In the genomic region with DNA sequence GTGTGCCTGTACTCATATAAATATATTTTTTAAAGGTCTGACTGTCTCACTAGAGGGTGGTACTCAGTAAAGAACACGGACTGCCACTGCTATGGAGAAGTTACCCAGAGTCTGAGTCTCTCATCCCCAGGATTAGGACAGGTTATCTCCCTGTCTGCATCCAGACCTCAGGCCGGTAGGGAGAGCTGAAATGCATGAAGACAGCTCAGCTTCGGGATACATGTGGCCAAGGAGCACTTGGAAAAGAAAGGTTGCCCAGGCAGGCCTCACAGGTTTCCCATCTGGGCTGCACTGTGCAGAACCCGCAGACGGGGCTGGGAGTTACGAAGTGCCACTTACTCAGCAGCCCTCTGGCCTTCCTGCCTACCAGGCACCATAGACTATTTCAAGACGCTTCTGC, we compare ENCODE assay signal across 26 mouse cellular contexts. TPM values are rescaled to one million over a fixed set of nuclear protein-coding genes. Genes with fewer than 3 reads are reported as not detected.
DNase-seq lines count a peak whose midpoint lies in the region; ATAC-seq and TF ChIP-seq lines count a peak whose summit lies in the region.
"Had no signal": no experiment of that assay in that cellular context is flagged by ENCODE, and none has a peak within 500 bp of the region (broad histone marks: within the 10 kb centered on the region; RNA-seq: fewer than 3 reads in every experiment).

No protein-coding gene starts in this region.

- no peak for DNase-seq in forebrain, embryonic 14.5 days (ENCODE audit: low spot score)
- no peak for DNase-seq in kidney, postnatal 0 days (ENCODE audit: low spot score)
- no peak for DNase-seq in kidney, adult 18-20 months
- DNase-seq in neural tube, embryonic 10.5 days (ENCODE audit: extremely low spot score, low spot score): no peak
- DNase-seq: adrenal gland, adult 2 months; adrenal gland, postnatal 14 days; cerebellum, adult 11 months; cerebellum, adult 2 months; cerebellum, adult 9-11 months; cerebellum, postnatal 25 days; gastrocnemius, postnatal 10 days; gastrocnemius, postnatal 36 days; heart, adult 2 months; heart, postnatal 14 days; heart, postnatal 4 days had no signal

- H3K27me3 ChIP-seq in forebrain, embryonic 13.5 days: no peaks in the 10 kb centered on the region
- no peaks in the 10 kb centered on the region for H3K27me3 ChIP-seq in forebrain, embryonic 14.5 days (replicated peaks; ENCODE audit: control insufficient read depth, insufficient read depth, low read length)
- H3K27me3 ChIP-seq in kidney, postnatal 0 days (ENCODE audit: insufficient read depth, low read length): no peaks in the 10 kb centered on the region
- H3K27me3 ChIP-seq in neural tube, embryonic 15.5 days (replicated peaks): no peaks in the 10 kb centered on the region
- H3K27me3 ChIP-seq: embryonic facial prominence, embryonic 12.5 days; embryonic facial prominence, embryonic 15.5 days; hindbrain, embryonic 12.5 days; hindbrain, embryonic 15.5 days; intestine, embryonic 15.5 days had no signal

- H3K4me1 ChIP-seq in forebrain, embryonic 13.5 days: peaks cover 10% of the 10 kb centered on the region
- peaks cover 10% of the 10 kb centered on the region for H3K4me1 ChIP-seq in forebrain, embryonic 14.5 days (ENCODE audit: control insufficient read depth, insufficient read depth, low read length)
- 0 out of 2 replicates have a peak, but pooled peaks cover 4% of the 10 kb centered on the region for H3K4me1 ChIP-seq in kidney, postnatal 0 days (replicated peaks; ENCODE audit: insufficient read depth, low read length)
- peaks cover 11% of the 10 kb centered on the region for H3K4me1 ChIP-seq in neural tube, embryonic 15.5 days

- peaks cover 72% of the 10 kb centered on the region for H3K36me3 ChIP-seq in forebrain, embryonic 13.5 days (ENCODE audit: poor library complexity, severe bottlenecking)
- peaks cover 52% of the 10 kb centered on the region for H3K36me3 ChIP-seq in forebrain, embryonic 14.5 days (ENCODE audit: control insufficient read depth, insufficient read depth, low read length)
- peaks cover 39% of the 10 kb centered on the region for H3K36me3 ChIP-seq in kidney, postnatal 0 days (ENCODE audit: insufficient read depth, low read length)
- peaks cover 57% of the 10 kb centered on the region for H3K36me3 ChIP-seq in neural tube, embryonic 15.5 days

- no peak overlapping the region for H3K27ac ChIP-seq in forebrain, embryonic 13.5 days
- no peak overlapping the region for H3K27ac ChIP-seq in forebrain, embryonic 14.5 days (ENCODE audit: low read depth, low read length)
- no peak overlapping the region for H3K27ac ChIP-seq in kidney, postnatal 0 days
- H3K27ac ChIP-seq in neural tube, embryonic 15.5 days (replicated peaks): peak overlapping the region; percentile 2; the same call in 1 of the 2 replicates
- H3K27ac ChIP-seq: embryonic facial prominence, embryonic 12.5 days; embryonic facial prominence, embryonic 15.5 days; forebrain, embryonic 12.5 days; heart, adult 2 months; heart, embryonic 10.5 days; heart, embryonic 13.5 days; hindbrain, embryonic 12.5 days; hindbrain, embryonic 15.5 days; intestine, embryonic 15.5 days had no signal

- 0 out of 2 replicates have a peak, but pooled peaks have one; percentile 6 for TF ChIP-seq CTCF in kidney, postnatal 0 days (IDR thresholded peaks at IDR 0.05; ENCODE audit: low read depth)

- 0 out of 2 replicates have a peak overlapping the region, but pooled peaks have one; percentile 2 for H3K9ac ChIP-seq in forebrain, embryonic 13.5 days
- no peak overlapping the region for H3K9ac ChIP-seq in forebrain, embryonic 14.5 days (ENCODE audit: low read length)
- no peak overlapping the region for H3K9ac ChIP-seq in kidney, postnatal 0 days (ENCODE audit: low read depth, low read length)
- no peak overlapping the region for H3K9ac ChIP-seq in neural tube, embryonic 15.5 days (replicated peaks)
- H3K9ac ChIP-seq: embryonic facial prominence, embryonic 12.5 days; embryonic facial prominence, embryonic 15.5 days; forebrain, embryonic 12.5 days; heart, embryonic 13.5 days; hindbrain, embryonic 12.5 days; hindbrain, embryonic 15.5 days; intestine, embryonic 15.5 days had no signal

- no peak overlapping the region for H3K4me2 ChIP-seq in forebrain, embryonic 13.5 days
- H3K4me2 ChIP-seq in forebrain, embryonic 14.5 days (ENCODE audit: low read length): no peak overlapping the region
- no peak overlapping the region for H3K4me2 ChIP-seq in kidney, postnatal 0 days (ENCODE audit: low read length)
- no peak overlapping the region for H3K4me2 ChIP-seq in neural tube, embryonic 15.5 days
- H3K4me2 ChIP-seq: embryonic facial prominence, embryonic 12.5 days; embryonic facial prominence, embryonic 15.5 days; forebrain, embryonic 12.5 days; heart, embryonic 13.5 days; hindbrain, embryonic 12.5 days; hindbrain, embryonic 15.5 days; intestine, embryonic 15.5 days had no signal

- H3K9me3 ChIP-seq in forebrain, embryonic 13.5 days (replicated peaks): no peaks in the 10 kb centered on the region
- H3K9me3 ChIP-seq in forebrain, embryonic 14.5 days (replicated peaks; ENCODE audit: control insufficient read depth, low read length): no peaks in the 10 kb centered on the region
- no peaks in the 10 kb centered on the region for H3K9me3 ChIP-seq in kidney, postnatal 0 days (replicated peaks; ENCODE audit: low read length)
- H3K9me3 ChIP-seq in neural tube, embryonic 15.5 days (replicated peaks): no peaks in the 10 kb centered on the region
- H3K9me3 ChIP-seq: embryonic facial prominence, embryonic 12.5 days; embryonic facial prominence, embryonic 15.5 days; forebrain, embryonic 12.5 days; G1E; heart, embryonic 10.5 days; heart, embryonic 13.5 days; hindbrain, embryonic 12.5 days; hindbrain, embryonic 15.5 days; intestine, embryonic 15.5 days had no signal

- H3K4me3 ChIP-seq in forebrain, embryonic 13.5 days: no peak overlapping the region
- no peak overlapping the region for H3K4me3 ChIP-seq in forebrain, embryonic 14.5 days (ENCODE audit: low read depth, low read length)
- H3K4me3 ChIP-seq in kidney, postnatal 0 days (replicated peaks; ENCODE audit: low read depth, low read length): no peak overlapping the region
- H3K4me3 ChIP-seq in neural tube, embryonic 15.5 days (replicated peaks): no peak overlapping the region
- H3K4me3 ChIP-seq: embryonic facial prominence, embryonic 12.5 days; embryonic facial prominence, embryonic 15.5 days; forebrain, embryonic 12.5 days; heart, adult 2 months; heart, embryonic 10.5 days; heart, embryonic 13.5 days; hindbrain, embryonic 12.5 days; hindbrain, embryonic 15.5 days; intestine, embryonic 15.5 days had no signal

- WGBS in forebrain, embryonic 13.5 days: 80% methylated on average over 7 of the region's 7 CpGs
- 83% methylated on average over 7 of the region's 7 CpGs for WGBS in forebrain, embryonic 14.5 days
- 82% methylated on average over 7 of the region's 7 CpGs for WGBS in kidney, postnatal 0 days
- 78% methylated on average over 7 of the region's 7 CpGs for WGBS in neural tube, embryonic 15.5 days

- no peak for ATAC-seq in forebrain, embryonic 13.5 days
- ATAC-seq in forebrain, embryonic 14.5 days: no peak
- no peak for ATAC-seq in kidney, postnatal 0 days (replicated peaks; ENCODE audit: low FRiP score, low read depth)
- ATAC-seq in neural tube, embryonic 15.5 days (ENCODE audit: low FRiP score): no peak
- ATAC-seq: intestine, embryonic 15.5 days had no signal

RNA-seq across cellular contexts. Expression of a gene that starts 5.7 kb away (rescaled TPM):
- polyA plus RNA-seq in forebrain, embryonic 13.5 days (2015; fragmentation: Nextera tagmentation; extraction: Ambion mirVana): 4.5 and 5.0 TPM in 2 replicates
- 4.8 and 5.4 TPM in 2 replicates for polyA plus RNA-seq in forebrain, embryonic 14.5 days (2014; fragmentation: Nextera tagmentation; extraction: Ambion mirVana)
- polyA plus RNA-seq in kidney, postnatal 0 days (2015; fragmentation: Nextera tagmentation; extraction: Ambion mirVana): 4.6 and 5.5 TPM in 2 replicates
- polyA plus RNA-seq in neural tube, embryonic 15.5 days (2015; fragmentation: Nextera tagmentation; extraction: Ambion mirVana): 8.8 and 9.5 TPM in 2 replicates

RNA-seq across cellular contexts. Expression of a gene that starts 30.7 kb away (rescaled TPM):
- polyA plus RNA-seq in forebrain, embryonic 13.5 days (2015; fragmentation: Nextera tagmentation; extraction: Ambion mirVana): 50.5 and 61.8 TPM in 2 replicates
- 41.7 and 41.9 TPM in 2 replicates for polyA plus RNA-seq in forebrain, embryonic 14.5 days (2014; fragmentation: Nextera tagmentation; extraction: Ambion mirVana)
- 34.0 and 35.8 TPM in 2 replicates for polyA plus RNA-seq in kidney, postnatal 0 days (2015; fragmentation: Nextera tagmentation; extraction: Ambion mirVana)
- polyA plus RNA-seq in neural tube, embryonic 15.5 days (2015; fragmentation: Nextera tagmentation; extraction: Ambion mirVana): 26.7 and 32.2 TPM in 2 replicates

RNA-seq across cellular contexts. Expression of a gene that starts 41.9 kb away (rescaled TPM):
- 0.27 and 0.31 TPM in 2 replicates for polyA plus RNA-seq in forebrain, embryonic 13.5 days (2015; fragmentation: Nextera tagmentation; extraction: Ambion mirVana)
- 0.11 and 0.13 TPM in 2 replicates for polyA plus RNA-seq in forebrain, embryonic 14.5 days (2014; fragmentation: Nextera tagmentation; extraction: Ambion mirVana)
- polyA plus RNA-seq in kidney, postnatal 0 days (2015; fragmentation: Nextera tagmentation; extraction: Ambion mirVana): 0.15 TPM in 1 of 2 replicates, not detected in the other
- polyA plus RNA-seq in neural tube, embryonic 15.5 days (2015; fragmentation: Nextera tagmentation; extraction: Ambion mirVana): 0.23 and 0.43 TPM in 2 replicates
- polyA plus RNA-seq: G1E; heart, embryonic 13.5 days had no signal
